Mouse (Mus musculus) testis, postnatal 14 days (tissue): ENCODE measurements around the gene Nsmf.
A peak's percentile ranks its signal among the peaks of the same experiment; 100 is the strongest.

Source experiments
- DNase-seq: peaks from one replicate; pipeline ENCODE4 v3.0.0; 2021; ENCODE audit warnings: low spot score

Gene Nsmf

DNA sequence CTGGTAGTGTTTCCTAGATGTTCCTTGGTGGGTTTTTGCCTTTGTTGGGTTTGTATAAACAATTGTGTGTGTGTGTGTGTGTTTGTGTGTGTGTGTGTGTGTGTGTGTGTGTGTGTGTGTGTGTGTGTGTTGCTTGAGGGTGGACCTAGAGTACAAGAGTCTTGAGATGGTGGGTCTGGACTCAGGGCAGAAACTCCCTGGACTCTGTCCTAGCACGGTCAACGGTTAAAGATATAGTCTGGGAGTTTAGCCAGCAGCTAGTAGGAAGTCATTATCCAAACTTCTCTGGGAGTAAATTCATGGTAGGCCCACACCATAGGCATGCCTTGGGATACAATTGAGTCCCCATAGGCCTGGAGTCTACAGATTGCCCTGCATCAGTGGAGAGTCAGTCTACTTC, 33.7 kb downstream of the Nsmf start:
- DNase-seq = no peak

DNA sequence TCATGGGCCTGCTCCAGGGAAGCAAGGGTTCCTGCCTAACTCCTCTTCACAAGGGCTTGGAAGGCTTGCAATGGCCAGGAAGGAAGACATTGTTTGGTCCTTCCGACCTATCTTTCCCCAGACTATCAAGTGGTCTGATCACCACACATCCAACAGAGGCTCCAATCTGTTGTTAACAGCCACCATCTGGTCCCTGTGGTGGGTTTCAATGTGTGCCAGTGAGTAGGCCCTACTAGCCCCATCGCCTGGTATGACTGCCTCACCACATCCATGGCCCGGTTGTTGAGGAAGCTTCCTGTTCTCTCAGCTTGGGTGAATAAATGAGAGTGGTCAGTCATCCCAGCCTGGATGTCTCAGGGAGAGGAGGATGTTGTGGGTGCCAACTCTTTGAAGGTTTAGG, 34.5 kb downstream of the Nsmf start:
- DNase-seq = no peak

DNA sequence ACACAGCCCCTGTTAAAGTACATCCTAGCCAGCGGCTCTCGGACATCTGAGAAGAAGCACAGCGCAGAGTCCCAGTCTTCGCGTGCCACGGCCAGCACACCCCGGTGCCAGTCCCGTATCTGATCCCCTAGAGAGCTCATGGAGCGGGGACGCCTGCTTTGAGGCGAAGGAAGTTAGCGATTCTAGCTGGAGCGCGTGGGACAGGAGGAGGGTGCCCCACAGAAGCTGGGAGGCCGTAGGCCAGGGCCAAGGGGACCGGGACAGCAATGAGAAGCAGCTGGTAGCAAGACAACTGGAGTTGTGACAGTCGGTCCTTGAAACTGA, 40.6 kb downstream of the Nsmf start:
- no peak for DNase-seq

DNA sequence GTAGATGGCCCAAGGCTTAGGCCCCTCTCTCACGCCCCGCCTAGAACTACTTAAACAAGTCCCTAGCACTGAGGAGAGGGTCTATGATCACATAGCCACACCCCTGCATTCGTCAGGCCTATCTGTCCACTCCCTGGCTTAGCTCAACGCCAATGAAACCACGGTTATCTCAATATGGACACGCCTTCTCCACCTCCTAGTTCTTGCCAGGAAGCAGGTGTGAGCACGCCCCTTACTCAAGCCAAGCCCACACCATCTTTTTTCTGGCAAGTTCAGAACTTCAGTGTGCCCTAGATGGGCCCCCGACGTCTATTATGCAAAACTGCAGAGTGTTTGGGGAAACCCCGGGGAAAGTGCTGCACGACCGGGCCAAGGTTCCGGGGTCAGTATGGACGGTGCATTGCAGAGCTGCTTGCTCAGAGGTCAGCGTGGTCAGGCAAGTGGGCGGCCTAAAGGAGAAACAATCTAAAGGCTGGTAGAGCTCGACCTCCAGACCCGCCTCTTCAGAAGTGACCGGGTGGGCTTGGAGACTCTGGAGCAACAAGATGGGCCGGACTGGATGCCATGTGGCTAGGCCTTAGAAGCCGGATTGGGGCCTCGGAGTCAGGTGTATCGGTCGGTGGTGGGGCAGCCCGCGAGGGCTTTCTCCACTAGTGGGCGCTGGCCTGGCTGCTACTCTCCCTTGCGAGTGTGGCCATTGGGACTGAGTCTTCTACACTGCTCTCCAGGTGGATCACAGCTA, 41.1 kb downstream of the Nsmf start, which contains the start of gene Noxa1:
Gene Noxa1 (minus strand): TSS at position 41 of the 742 bp plus-strand sequence.
- DNase-seq = peak; percentile 35

DNA sequence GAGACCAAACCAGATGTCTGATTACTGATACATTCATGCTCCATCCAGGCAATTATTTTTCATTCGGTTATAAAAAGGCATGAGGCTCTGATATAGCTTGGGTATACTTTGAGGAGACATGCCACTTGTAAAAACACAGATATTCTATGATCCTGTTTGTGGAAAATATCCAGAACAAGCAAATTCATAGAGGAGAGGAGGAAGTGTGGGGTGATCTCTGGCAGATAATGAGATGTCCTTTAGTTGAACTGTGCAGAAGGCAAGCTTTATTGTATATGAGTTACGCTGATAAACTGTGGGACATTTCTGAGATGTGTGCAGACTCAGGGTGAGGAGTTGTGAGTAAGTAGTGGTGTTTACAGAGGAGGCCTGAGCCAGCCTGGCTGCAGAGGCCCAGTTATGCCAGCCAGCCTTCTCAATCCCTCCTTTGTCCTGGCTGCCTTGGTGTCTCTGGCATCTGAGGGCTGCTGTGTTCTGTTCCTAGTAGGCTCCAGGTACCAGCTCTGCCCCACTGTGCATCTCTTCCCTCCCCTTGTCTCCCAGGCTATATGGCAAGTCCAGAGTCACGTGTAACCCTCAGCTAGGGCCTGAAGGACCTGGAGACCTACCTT, 44.0 kb downstream of the Nsmf start:
- no peak for DNase-seq

DNA sequence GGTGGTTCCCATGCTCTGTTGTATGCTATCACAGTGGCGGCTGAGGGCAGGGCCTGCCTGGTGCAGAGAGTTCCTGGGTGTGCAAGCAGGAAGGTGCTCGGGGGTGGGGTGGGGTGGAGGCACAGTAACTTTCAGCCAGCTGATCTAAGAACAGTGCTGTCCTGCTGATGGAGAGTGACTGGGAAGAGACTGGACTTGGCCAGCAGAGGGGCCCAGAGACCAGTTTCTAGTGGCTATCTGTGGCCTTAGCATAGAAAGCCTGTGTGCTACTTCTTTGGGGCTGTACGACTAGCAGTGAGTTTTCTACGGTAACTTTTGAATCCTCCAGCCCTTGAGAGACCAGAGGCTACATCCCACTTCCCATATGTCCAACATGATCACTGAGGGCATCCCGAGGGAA, 44.8 kb downstream of the Nsmf start:
- DNase-seq = no peak

DNA sequence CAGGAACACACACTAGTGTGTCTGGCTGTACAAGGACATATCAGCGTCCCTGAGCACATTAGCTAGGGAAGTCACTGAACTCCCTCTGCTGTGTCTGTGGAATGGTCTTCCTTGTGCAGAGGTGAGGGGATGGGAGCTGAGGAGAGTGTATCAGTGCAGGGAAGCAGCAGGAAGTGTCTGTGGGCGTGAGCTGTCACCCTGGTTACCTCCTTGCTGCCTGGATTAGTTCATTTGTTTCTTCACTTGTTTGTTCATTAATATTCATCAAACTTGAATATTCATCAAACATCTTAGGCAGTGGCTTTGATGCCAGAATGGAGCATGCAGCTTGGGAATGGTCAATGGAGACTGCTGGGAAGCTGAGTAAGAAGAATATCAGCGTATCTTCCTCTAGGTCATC, 45.5 kb downstream of the Nsmf start:
- no peak for DNase-seq

DNA sequence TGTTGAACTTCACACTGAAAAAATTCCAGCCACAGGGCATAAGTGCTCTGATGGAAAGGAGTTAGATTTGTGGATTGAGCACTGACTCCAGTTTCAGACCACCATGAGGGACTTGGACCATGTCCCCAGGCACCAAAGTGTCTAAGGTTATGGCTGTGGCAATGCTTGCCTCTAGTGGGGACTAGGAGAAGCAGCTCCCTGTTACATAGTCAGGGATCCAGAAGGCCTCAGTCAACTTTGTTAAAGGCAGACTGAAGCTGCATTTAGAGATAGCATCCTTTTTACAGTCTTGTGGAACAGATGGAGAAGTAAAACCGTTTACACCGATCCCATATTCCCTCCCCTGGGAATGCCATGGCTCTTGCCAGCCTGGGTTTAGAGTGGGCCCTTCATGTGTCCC, 50.0 kb downstream of the Nsmf start:
- no peak for DNase-seq

DNA sequence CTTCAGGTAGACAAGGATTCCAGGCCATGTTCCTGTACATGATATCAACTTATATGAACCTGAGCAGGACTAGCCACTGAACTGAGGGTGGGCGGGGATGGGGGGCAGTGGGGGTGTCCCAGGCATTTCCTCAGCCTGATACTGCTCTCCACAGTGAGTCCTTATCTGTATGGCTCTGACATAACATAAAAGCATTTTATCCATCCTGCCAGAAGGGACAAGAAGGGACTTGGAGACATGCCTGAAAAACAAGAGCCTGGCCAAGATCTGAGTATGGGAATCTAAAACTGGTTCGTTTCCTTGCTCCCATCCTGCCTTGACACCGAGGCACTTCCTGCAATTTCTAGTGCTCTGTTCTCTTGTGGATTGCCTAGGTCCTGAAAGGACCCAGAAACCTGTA, 51.9 kb downstream of the Nsmf start:
- no peak for DNase-seq

DNA sequence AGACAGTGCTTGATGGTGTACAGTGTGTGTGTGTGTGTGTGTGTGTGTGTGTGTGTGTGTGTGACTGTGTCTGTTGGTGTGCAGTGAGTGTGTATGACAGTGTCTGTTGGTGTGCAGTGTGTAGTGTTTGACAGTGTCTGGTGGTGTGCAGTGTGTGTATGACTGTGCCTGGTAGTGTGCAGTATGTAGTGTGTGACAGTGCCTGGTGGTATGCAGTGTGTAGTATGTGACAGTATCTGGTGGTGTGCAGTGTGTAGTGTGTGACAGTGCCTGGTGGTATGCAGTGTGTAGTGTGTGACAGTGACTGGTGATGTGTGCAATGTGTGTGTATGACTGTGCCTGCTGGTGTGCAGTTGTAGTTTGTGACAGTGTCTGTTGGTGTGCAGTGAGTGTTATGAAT, 55.3 kb downstream of the Nsmf start:
- no peak for DNase-seq

DNA sequence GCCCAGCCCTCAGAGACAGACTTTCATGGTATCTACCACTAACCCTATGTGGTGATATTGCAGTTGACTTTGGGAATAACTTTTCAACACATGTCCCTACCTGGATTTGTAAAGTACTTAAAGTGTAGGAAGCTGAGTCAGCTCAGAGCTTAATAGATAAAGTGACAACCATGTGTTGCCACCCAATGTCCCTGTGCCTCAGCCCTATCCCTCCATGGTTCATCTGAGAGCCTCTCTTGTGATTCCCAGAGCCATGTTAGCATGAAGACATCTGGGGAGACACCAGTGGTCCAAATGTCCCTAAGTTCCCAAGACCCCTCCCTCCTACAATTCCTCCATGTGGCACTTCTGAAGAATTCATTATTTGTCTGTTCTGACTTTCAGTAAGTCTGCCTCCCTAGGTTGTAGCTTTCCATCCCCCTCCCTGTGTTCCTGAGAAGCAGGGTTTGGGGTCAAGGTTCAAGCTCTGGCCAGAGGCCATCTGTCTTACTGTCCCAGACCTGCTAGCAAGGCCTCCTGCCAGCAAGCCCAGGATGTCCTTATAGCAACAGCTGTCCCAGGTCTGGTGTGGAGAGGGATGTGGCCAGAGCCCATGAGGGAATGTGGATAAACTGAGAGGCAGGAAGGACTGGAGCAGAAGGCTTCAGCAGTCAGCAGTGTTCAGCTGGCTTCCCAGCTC, 56.5 kb downstream of the Nsmf start:
- DNase-seq = no peak

DNA sequence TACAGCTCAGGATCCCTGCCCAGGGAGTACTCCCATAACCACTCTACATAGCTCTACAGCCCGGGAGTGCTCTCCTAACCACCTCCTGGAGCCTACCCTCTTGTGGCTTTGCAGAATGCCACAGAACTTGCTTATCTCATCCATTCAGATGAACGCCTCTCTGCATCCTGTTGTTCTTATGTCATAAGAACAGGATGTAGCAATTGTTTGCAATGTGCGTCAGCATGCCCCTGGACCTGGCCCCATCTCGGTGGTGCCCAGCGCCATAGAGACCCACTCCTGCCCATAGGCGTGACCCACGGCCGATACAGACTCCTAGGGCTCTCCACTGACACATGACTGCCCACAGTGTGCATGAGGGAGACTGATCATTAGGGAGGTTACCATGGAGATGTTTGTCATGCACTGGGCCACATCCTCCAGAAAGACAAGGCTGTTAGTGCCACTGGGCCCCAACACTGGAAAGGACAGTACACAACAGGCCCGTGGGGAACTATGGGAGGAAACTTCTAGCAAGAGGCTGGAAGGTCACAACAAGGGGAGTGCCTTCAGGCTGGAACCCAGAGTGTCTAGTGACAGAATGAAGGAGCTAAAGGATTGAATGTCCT, 57.1 kb downstream of the Nsmf start:
- no peak for DNase-seq
